Mouse (Mus musculus) forebrain, embryonic 11.5 days (tissue): ENCODE measurements around the gene Vps9d1. TPM values are rescaled to one million over a fixed set of nuclear protein-coding genes. Genes with fewer than 3 reads are reported as not detected.
A peak's percentile ranks its signal among the peaks of the same experiment; 100 is the strongest.
"Not testable (repeated sequence)": the region's sequence is repeated elsewhere in the genome, so short reads cannot be mapped to it uniquely, and the experiment has no call there.

Experiments used
- ATAC-seq: fragments of 200-750 bp; cut with Nextera tagmentation; replicated peaks from 2 replicates; pipeline ENCODE4 v1.8.0; 2017; ENCODE audit warnings: moderate TSS enrichment; ENCODE audit not compliant: low FRiP score
- DNase-seq: peaks from one replicate; pipeline ENCODE4 v3.0.0-alpha.2; 2017; ENCODE audit warnings: low spot score
- H3K27ac ChIP-seq: fragments of 300-500 bp; sonication (generic); 2 replicates; pipeline ENCODE4 v1.5.1; 2014; ENCODE audit warnings: low read depth, low read length
- H3K27me3 ChIP-seq: fragments of 300-500 bp; sonication (generic); 2 replicates; pipeline ENCODE4 v1.6.1; 2014; ENCODE audit warnings: mild to moderate bottlenecking, low read length, mixed read lengths; ENCODE audit not compliant: control insufficient read depth, insufficient read depth
- H3K36me3 ChIP-seq: fragments of 300-500 bp; sonication (generic); 2 replicates; pipeline ENCODE4 v1.6.1; 2014; ENCODE audit warnings: mild to moderate bottlenecking, low read length, moderate library complexity, mixed read lengths; ENCODE audit not compliant: control insufficient read depth, insufficient read depth
- H3K4me1 ChIP-seq: fragments of 300-500 bp; sonication (generic); replicated peaks from 2 replicates; pipeline ENCODE4 v1.6.1; 2014; ENCODE audit warnings: low read length, mixed read lengths; ENCODE audit not compliant: control insufficient read depth, insufficient read depth
- H3K4me2 ChIP-seq: fragments of 300-500 bp; sonication (generic); 2 replicates; pipeline ENCODE4 v1.6.1; 2014; ENCODE audit warnings: low read depth, mild to moderate bottlenecking, low read length, moderate library complexity, mixed read lengths; ENCODE audit not compliant: severe bottlenecking
- H3K4me3 ChIP-seq: fragments of 300-500 bp; sonication (generic); 2 replicates; pipeline ENCODE4 v1.5.1; 2014; ENCODE audit warnings: low read depth, low read length
- H3K9ac ChIP-seq: fragments of 300-500 bp; sonication (generic); 2 replicates; pipeline ENCODE4 v1.6.1; 2014; ENCODE audit warnings: low read length
- H3K9me3 ChIP-seq: fragments of 300-500 bp; sonication (generic); 2 replicates; pipeline ENCODE4 v1.6.1; 2016; ENCODE audit warnings: low read length, mixed read lengths; ENCODE audit not compliant: control insufficient read depth
- WGBS: fragments of 180-500 bp; shearing (Covaris S2); extraction: QIAGEN DNeasy Blood & Tissue Kit; methylation state at CpG from one replicate; pipeline ENCODE4 v1.1.7; 2014; 5-methylcytosine and 5-hydroxymethylcytosine counted together
- polyA plus RNA-seq: library from polyadenylated mRNA; unstranded; fragments of >200 nt; fragmentation: Nextera tagmentation; extraction: Ambion mirVana; gene quantifications from 2 replicates; pipeline ENCODE4 v1.2.1, GENCODE M21; 2014

The Vps9d1 gene
- polyA plus RNA-seq, 1 experiment from 2014 or later = 27.3 TPM

GRCm38 (mm10) chr8:123271147-123271546 lies 17.0 kb upstream of the Vps9d1 start:
- H3K36me3 ChIP-seq = no peaks in the 10 kb centered on the region; the same call in 1 of the 2 replicates

GRCm38 (mm10) chr8:123267926-123268656 lies 13.9 kb upstream of the Vps9d1 start:
- H3K36me3 ChIP-seq = peaks cover 7% of the 10 kb centered on the region; the same call in 1 of the 2 replicates
- no peak overlapping the region for H3K4me2 ChIP-seq
- no peak for ATAC-seq
- H3K27ac ChIP-seq = no peak overlapping the region
- H3K4me3 ChIP-seq = no peak overlapping the region
- H3K9me3 ChIP-seq = no peaks in the 10 kb centered on the region
- WGBS = 85% methylated on average over 14 of the region's 14 CpGs
- DNase-seq = no peak
- H3K9ac ChIP-seq = no peak overlapping the region
- H3K27me3 ChIP-seq = no peaks in the 10 kb centered on the region
- H3K4me1 ChIP-seq = no peaks in the 10 kb centered on the region

More at GRCm38 (mm10) chr8:123271147-123271546, 17.0 kb upstream of the Vps9d1 start:
- ATAC-seq (no peak), DNase-seq (no peak)
- Histone ChIP-seq H3K4me2 (no peak overlapping the region), H3K9ac (no peak overlapping the region), H3K27me3 (no peaks in the 10 kb centered on the region), H3K27ac (no peak overlapping the region), H3K9me3 (no peaks in the 10 kb centered on the region), H3K4me3 (no peak overlapping the region), H3K4me1 (no peaks in the 10 kb centered on the region)
- 90% methylated on average over 10 of the region's 10 CpGs for WGBS

GRCm38 (mm10) chr8:123257593-123257992 lies 3.4 kb upstream of the Vps9d1 start:
- not testable (repeated sequence) for ATAC-seq, DNase-seq, H3K4me3 ChIP-seq, H3K9ac ChIP-seq, H3K27ac ChIP-seq, H3K4me2 ChIP-seq, H3K36me3 ChIP-seq, H3K27me3 ChIP-seq, H3K9me3 ChIP-seq
- H3K4me1 ChIP-seq = peaks cover 12% of the 10 kb centered on the region
- 85% methylated on average over 8 of the region's 8 CpGs for WGBS

GRCm38 (mm10) chr8:123257114-123257513 lies 3.0 kb upstream of the Vps9d1 start:
- no peak overlapping the region for H3K4me3 ChIP-seq
- 74% methylated on average over 3 of the region's 3 CpGs for WGBS
- H3K4me1 ChIP-seq = peaks cover 12% of the 10 kb centered on the region
- no peak overlapping the region for H3K9ac ChIP-seq
- DNase-seq (no peak), ATAC-seq (no peak)
- no peaks in the 10 kb centered on the region; the same call in 1 of the 2 replicates for H3K36me3 ChIP-seq
- H3K4me2 ChIP-seq = no peak overlapping the region
- H3K27ac ChIP-seq = no peak overlapping the region
- no peaks in the 10 kb centered on the region for H3K27me3 ChIP-seq
- no peaks in the 10 kb centered on the region for H3K9me3 ChIP-seq

- whole genome bisulfite sequencing = 62% methylated on average over 6 of the region's 6 CpGs
- H3K27ac ChIP-seq = no peak overlapping the region
Measured at GRCm38 (mm10) chr8:123255170-123255569, 1.0 kb upstream of the Vps9d1 start.

GRCm38 (mm10) chr8:123253451-123254098 lies 573 bp downstream of the Vps9d1 start:
- peak; percentile 69; the same call in 1 of the 2 replicates for ATAC-seq
- Histone ChIP-seq H3K9ac (peak overlapping the region; percentile 95), H3K4me2 (peak overlapping the region; percentile 96), H3K9me3 (no peaks in the 10 kb centered on the region), H3K36me3 (no peaks in the 10 kb centered on the region), H3K27me3 (no peaks in the 10 kb centered on the region), H3K4me3 (peak overlapping the region; percentile 56), H3K27ac (peak overlapping the region; percentile 72), H3K4me1 (peaks cover 12% of the 10 kb centered on the region)
- no peak for DNase-seq
- under 1% methylated on average over 37 of the region's 40 CpGs for WGBS

More at GRCm38 (mm10) chr8:123255170-123255569, 1.0 kb upstream of the Vps9d1 start:
- ATAC-seq = no peak
- H3K9ac ChIP-seq = peak overlapping the region; percentile 95
- no peaks in the 10 kb centered on the region; the same call in 1 of the 2 replicates for H3K36me3 ChIP-seq
- H3K4me3 ChIP-seq = peak overlapping the region; percentile 56
- DNase-seq = no peak
- H3K9me3 ChIP-seq = no peaks in the 10 kb centered on the region
- peak overlapping the region; percentile 96 for H3K4me2 ChIP-seq
- H3K27me3 ChIP-seq = no peaks in the 10 kb centered on the region
- peaks cover 12% of the 10 kb centered on the region for H3K4me1 ChIP-seq

- DNase-seq = no peak
- Histone ChIP-seq H3K9ac (peak overlapping the region; percentile 95; the same call in 1 of the 2 replicates), H3K4me2 (peak overlapping the region; percentile 96), H3K27me3 (no peaks in the 10 kb centered on the region), H3K4me3 (peak overlapping the region; percentile 56; the same call in 1 of the 2 replicates), H3K27ac (no peak overlapping the region), H3K4me1 (peaks cover 12% of the 10 kb centered on the region), H3K36me3 (no peaks in the 10 kb centered on the region; the same call in 1 of the 2 replicates), H3K9me3 (no peaks in the 10 kb centered on the region)
- ATAC-seq = no peak
- 69% methylated on average over 4 of the region's 4 CpGs for WGBS
Measured at GRCm38 (mm10) chr8:123252925-123253324, 1.2 kb downstream of the Vps9d1 start.

- 96% methylated on average over 5 of the region's 5 CpGs for WGBS
- no peak overlapping the region for H3K9ac ChIP-seq
- H3K9me3 ChIP-seq = no peaks in the 10 kb centered on the region
- ATAC-seq = no peak
- peaks cover 12% of the 10 kb centered on the region for H3K4me1 ChIP-seq
- H3K4me2 ChIP-seq = no peak overlapping the region
- no peak overlapping the region for H3K27ac ChIP-seq
- H3K4me3 ChIP-seq = no peak overlapping the region
- no peak for DNase-seq
- H3K27me3 ChIP-seq = no peaks in the 10 kb centered on the region
- peaks cover 4% of the 10 kb centered on the region for H3K36me3 ChIP-seq
Measured at GRCm38 (mm10) chr8:123250940-123251339, 3.2 kb downstream of the Vps9d1 start.
